Mouse (Mus musculus): ENCODE measurements around the gene Nmt1. TPM values are rescaled to one million over a fixed set of nuclear protein-coding genes. Genes with fewer than 3 reads are reported as not detected.

Nmt1 gene
- 10 to 100 TPM; 55.5 to 61.3 TPM for total RNA-seq (2023)

GRCm38 (mm10) chr11:103028176-103028891 is at the start of gene Nmt1, which contains the start of gene Dcakd:
TSS of gene Nmt1 (plus strand) at chr11:103028190.
TSS of gene Dcakd (minus strand) at chr11:103028333.

GRCm38 (mm10) chr11:103101481-103101865 is 73.5 kb downstream of the Nmt1 start, which contains the start of the genes Plcd3 and Acbd4:
TSS of gene Plcd3 (minus strand) at chr11:103101658.
TSS of gene Acbd4 (plus strand) at chr11:103101682.

GRCm38 (mm10) chr11:103116008-103116818 is 88.2 kb downstream of the Nmt1 start, which contains the start of gene Hexim1:
TSS of gene Hexim1 (plus strand) at chr11:103116231.

Other genes with a start within 250 kb of the Nmt1 start
- not detected for gene Gjc1, start 208.5 kb upstream of the Nmt1 start, total RNA-seq (2023)
- gene Higd1b, start 192.3 kb upstream of the Nmt1 start, total RNA-seq (2023), result not detected
- 100 to 1,000 TPM; 128 to 132 TPM for gene Eftud2, start 147.2 kb upstream of the Nmt1 start, total RNA-seq (2023)
- not detected for gene Ccdc103, start 147.0 kb upstream of the Nmt1 start, total RNA-seq (2023)
- not detected for gene Fam187a, start 143.0 kb upstream of the Nmt1 start, total RNA-seq (2023)
- gene Gfap, start 127.3 kb upstream of the Nmt1 start, total RNA-seq (2023), result not detected
- under 1 TPM; 0.21 to 0.84 TPM for gene Kif18b, start 103.1 kb upstream of the Nmt1 start, total RNA-seq (2023)
- gene C1ql1, start 81.5 kb upstream of the Nmt1 start, total RNA-seq (2023), result not detected
- 10 to 100 TPM; 15.0 to 20.2 TPM for gene Dcakd, start 143 bp downstream of the Nmt1 start, total RNA-seq (2023)
- gene Plcd3, start 73.5 kb downstream of the Nmt1 start, total RNA-seq (2023), result 1 to 10 TPM in 1 of 2 experiments, under 1 TPM in 1; 0.99 to 2.3 TPM
- gene Acbd4, start 73.5 kb downstream of the Nmt1 start, total RNA-seq (2023), result 10 to 100 TPM; 43.2 to 61.9 TPM
- gene Hexim1, start 88.0 kb downstream of the Nmt1 start, total RNA-seq (2023), result 10 to 100 TPM; 41.6 to 56.4 TPM
- 1 to 10 TPM; 4.3 to 4.9 TPM for gene Hexim2, start 104.2 kb downstream of the Nmt1 start, total RNA-seq (2023)
- gene Fmnl1, start 142.9 kb downstream of the Nmt1 start, total RNA-seq (2023), result 100 to 1,000 TPM; 422 to 442 TPM
- not detected for gene 1700023F06Rik, start 180.4 kb downstream of the Nmt1 start, total RNA-seq (2023)
- gene Spata32, start 190.2 kb downstream of the Nmt1 start, total RNA-seq (2023), result not detected
- 10 to 100 TPM; 74.6 to 84.4 TPM for gene Map3k14, start 239.3 kb downstream of the Nmt1 start, total RNA-seq (2023)